Mouse (Mus musculus) heart, adult 2 months (tissue): Measurements from ENCODE around the gene Nr1d2. TPM values are rescaled to one million over a fixed set of nuclear protein-coding genes. Genes with fewer than 3 reads are reported as not detected.
"Not testable (repeated sequence)": the region's sequence is repeated elsewhere in the genome, so short reads cannot be mapped to it uniquely, and the experiment has no call there.

ENCODE experiments used
- DNase-seq, 2 experiments: peaks; one replicate each; pipeline ENCODE4 v3.0.0; 2021
- H3K27ac ChIP-seq: fragments of 200-600 bp; 2 replicates; pipeline ENCODE4 v1.8.1; 2022
- H3K27me3 ChIP-seq: fragments of 200-500 bp; 2 replicates; pipeline ENCODE4 v1.6.1; 2012; ENCODE audit warnings: mild to moderate bottlenecking, low read length, inconsistent platforms, mixed read lengths; ENCODE audit not compliant: control insufficient read depth, insufficient read depth
- H3K36me3 ChIP-seq: fragments of 200-500 bp; 2 replicates; pipeline ENCODE4 v1.6.1; 2012; ENCODE audit warnings: low read length, inconsistent platforms; ENCODE audit not compliant: control insufficient read depth, insufficient read depth
- H3K4me1 ChIP-seq: fragments of 200-500 bp; 2 replicates; pipeline ENCODE4 v1.6.1; 2011; ENCODE audit warnings: low read length; ENCODE audit not compliant: control insufficient read depth, insufficient read depth
- H3K4me3 ChIP-seq: fragments of 200-600 bp; 2 replicates; pipeline ENCODE4 v1.8.1; 2022
- H3K79me2 ChIP-seq: fragments of 200-500 bp; replicated peaks from 2 replicates; pipeline ENCODE4 v1.6.1; 2012; ENCODE audit warnings: mild to moderate bottlenecking, inconsistent platforms, low read length, moderate library complexity, mixed read lengths; ENCODE audit not compliant: control insufficient read depth, insufficient read depth
- H3K9ac ChIP-seq: fragments of 200-500 bp; 2 replicates; pipeline ENCODE4 v1.6.1; 2012; ENCODE audit warnings: low read depth, mild to moderate bottlenecking, control low read depth, inconsistent platforms, low read length, mixed read lengths
- CTCF ChIP-seq: fragments of 200-600 bp; IDR thresholded peaks from 2 replicates; pipeline ENCODE4 v1.8.1; 2022; ENCODE audit warnings: antibody characterized with exemption, mild to moderate bottlenecking, moderate library complexity
- EP300 ChIP-seq: fragments of 200-500 bp; IDR thresholded peaks from 2 replicates; pipeline ENCODE4 v1.6.1; 2011; ENCODE audit warnings: low read depth, low read length, control low read depth; ENCODE audit not compliant: insufficient read depth
- POLR2A ChIP-seq: fragments of 200-500 bp; IDR thresholded peaks from 2 replicates; pipeline ENCODE4 v1.6.1; 2011; ENCODE audit warnings: mild to moderate bottlenecking, low read depth, low read length, control low read depth; ENCODE audit not compliant: insufficient read depth
- WGBS: fragments of 180-500 bp; shearing (Covaris S2); methylation state at CpG from one replicate; pipeline ENCODE4 v1.1.7; 2018; 5-methylcytosine and 5-hydroxymethylcytosine counted together
- intact Hi-C: fragments of 180-260 bp; cut with DNase I; formaldehyde crosslinking; loops from one replicate; pipeline ENCODE4 v1.15.1; 2025
- polyA plus RNA-seq: library from polyadenylated mRNA; depleted of rRNA; stranded (reverse); fragments of >200 nt; gene quantifications from 2 replicates; pipeline ENCODE4 v1.2.3, GENCODE M21; 2012
- total RNA-seq, 2 experiments: library from RNA; stranded (reverse); gene quantifications; 2 replicates each; pipeline ENCODE4 v1.2.3; 2021

Gene Nr1d2
- total and polyA plus RNA-seq, 3 experiments, result 17.3 to 104 (median 32.3) TPM

GRCm38 (mm10) chr14:18261203-18261602 is 22.3 kb upstream of the Nr1d2 start:
- peak; percentile 30 for TF ChIP-seq CTCF
- TF ChIP-seq EP300, result no peak
- Histone ChIP-seq H3K27me3 (no peaks in the 10 kb centered on the region), H3K4me1 (no peaks in the 10 kb centered on the region), H3K4me3 (no peak overlapping the region), H3K27ac (no peak overlapping the region), H3K9ac (no peak overlapping the region), H3K36me3 (no peaks in the 10 kb centered on the region), H3K79me2 (no peaks in the 10 kb centered on the region)
- DNase-seq, result no peak
- intact Hi-C loops, result no loop called here
- 84% methylated on average over 3 of the region's 3 CpGs for WGBS

GRCm38 (mm10) chr14:18242638-18243130 is 3.8 kb upstream of the Nr1d2 start:
- Histone ChIP-seq H3K9ac (no peak overlapping the region), H3K4me3 (no peak overlapping the region), H3K36me3 (no peaks in the 10 kb centered on the region), H3K27ac (no peak overlapping the region), H3K27me3 (no peaks in the 10 kb centered on the region), H3K4me1 (no peaks in the 10 kb centered on the region), H3K79me2 (no peaks in the 10 kb centered on the region)
- WGBS, result 78% methylated on average over 21 of the region's 21 CpGs
- no peak for DNase-seq
- intact Hi-C loops, result loop anchor here (5.0 kb wide), 1 partner anchor 90 kb away; the partner anchor contains the start of gene Ube2e1
- TF ChIP-seq CTCF (no peak), EP300 (no peak), POLR2A (no peak)

- intact Hi-C loops, result loop anchor here (5.0 kb wide), 1 partner anchor 91 kb away; the partner anchor contains the start of gene Ube2e1
- 90% methylated on average over 4 of the region's 4 CpGs for WGBS
- Histone ChIP-seq H3K27ac (no peak overlapping the region), H3K36me3 (peaks cover 5% of the 10 kb centered on the region), H3K79me2 (no peaks in the 10 kb centered on the region; the same call in 1 of the 2 replicates), H3K4me1 (no peaks in the 10 kb centered on the region), H3K27me3 (no peaks in the 10 kb centered on the region), H3K4me3 (no peak overlapping the region), H3K9ac (no peak overlapping the region)
- TF ChIP-seq CTCF (no peak), POLR2A (no peak), EP300 (no peak)
- DNase-seq, result no peak
These were observed 2.9 kb upstream of the Nr1d2 start for GRCm38 (mm10) chr14:18241786-18242185.

GRCm38 (mm10) chr14:18240132-18240531 is 1.2 kb upstream of the Nr1d2 start:
- TF ChIP-seq CTCF, result no peak
- TF ChIP-seq EP300, result no peak
- TF ChIP-seq POLR2A, result no peak
- Histone ChIP-seq H3K9ac (no peak overlapping the region), H3K79me2 (no peaks in the 10 kb centered on the region; the same call in 1 of the 2 replicates), H3K4me3 (no peak overlapping the region), H3K4me1 (no peaks in the 10 kb centered on the region), H3K27me3 (no peaks in the 10 kb centered on the region), H3K27ac (no peak overlapping the region), H3K36me3 (peaks cover 7% of the 10 kb centered on the region)
- intact Hi-C loops, result loop anchor here (5.0 kb wide), 1 partner anchor 92 kb away; the partner anchor contains the start of gene Ube2e1
- no peak for DNase-seq
- WGBS, result 52% methylated on average over 7 of the region's 7 CpGs

- 1% methylated on average over 71 of the region's 71 CpGs for WGBS
- H3K79me2 ChIP-seq, result peaks cover 2% of the 10 kb centered on the region; the same call in 1 of the 2 replicates
- peak overlapping the region; percentile 66 for H3K4me3 ChIP-seq
- intact Hi-C loops, result loop anchor here (1.0 kb wide), 1 partner anchor 33 kb away; the partner anchor contains the start of genes Nkiras1 and Rpl15
- no peaks in the 10 kb centered on the region for H3K27me3 ChIP-seq
- H3K36me3 ChIP-seq, result peaks cover 24% of the 10 kb centered on the region
- TF ChIP-seq CTCF (no peak), POLR2A (peak; percentile 75), EP300 (peak; percentile 78)
- H3K9ac ChIP-seq, result peak overlapping the region; percentile 97
- DNase-seq, result peak; percentile 98 to 100
- peak overlapping the region; percentile 99 for H3K27ac ChIP-seq
- H3K4me1 ChIP-seq, result peaks cover 9% of the 10 kb centered on the region
These were observed 687 bp downstream of the Nr1d2 start for GRCm38 (mm10) chr14:18238131-18238749.

GRCm38 (mm10) chr14:18237381-18237780 is 1.5 kb downstream of the Nr1d2 start:
- DNase-seq, result no peak
- Histone ChIP-seq H3K9ac (peak overlapping the region; percentile 29; the same call in 1 of the 2 replicates), H3K79me2 (peaks cover 4% of the 10 kb centered on the region), H3K27me3 (no peaks in the 10 kb centered on the region), H3K27ac (peak overlapping the region; percentile 99), H3K4me3 (peak overlapping the region; percentile 66), H3K4me1 (peaks cover 14% of the 10 kb centered on the region), H3K36me3 (peaks cover 33% of the 10 kb centered on the region)
- TF ChIP-seq CTCF (no peak), POLR2A (no peak), EP300 (no peak)
- WGBS, result 46% methylated on average over 4 of the region's 4 CpGs
- intact Hi-C loops, result no loop called here

- WGBS, result 62% methylated on average over 2 of the region's 2 CpGs
- peak overlapping the region; percentile 99 for H3K27ac ChIP-seq
- H3K79me2 ChIP-seq, intact Hi-C loops, H3K4me3 ChIP-seq, H3K27me3 ChIP-seq, DNase-seq, H3K9ac ChIP-seq: not testable (repeated sequence)
- H3K4me1 ChIP-seq, result peaks cover 16% of the 10 kb centered on the region
- peaks cover 35% of the 10 kb centered on the region for H3K36me3 ChIP-seq
These were observed 2.3 kb downstream of the Nr1d2 start for GRCm38 (mm10) chr14:18236496-18237235.
